Mouse (Mus musculus) adrenal gland, postnatal 14 days (tissue): Measurements from ENCODE around the gene Gatb. TPM values are rescaled to one million over a fixed set of nuclear protein-coding genes. Genes with fewer than 3 reads are reported as not detected.

Source experiments
- total RNA-seq: library from RNA; stranded (reverse); gene quantifications from 2 replicates; pipeline ENCODE4 v1.2.3, GENCODE M21; 2021

Gatb gene
- total RNA-seq, 1 experiment from 2014 or later, result 45.1 TPM

Other genes starting within 250 kb of the Gatb start
- gene Fam160a1, start 243.2 kb downstream of the Gatb start, total RNA-seq, result 5.9 and 6.9 TPM in 2 replicates